26 mouse cellular contexts compared by ENCODE assay signal in genomic region chr8:73234209-73234608, GRCm38 (mm10).
"Had no signal": no experiment of that assay in that cellular context is flagged by ENCODE, and none has a peak within 500 bp of the region (broad histone marks: within the 10 kb centered on the region; RNA-seq: fewer than 3 reads in every experiment).

No protein-coding gene starts in this region.

- H3K4me3 ChIP-seq: gastrocnemius, adult 2 months; heart, embryonic 10.5 days; heart, embryonic 13.5 days; heart, embryonic 15.5 days; hindbrain, embryonic 13.5 days; hindbrain, embryonic 15.5 days; kidney, embryonic 15.5 days; limb, embryonic 10.5 days; limb, embryonic 12.5 days; liver, embryonic 13.5 days; liver, embryonic 15.5 days had no signal

- H3K27ac ChIP-seq: gastrocnemius, adult 2 months; heart, embryonic 10.5 days; heart, embryonic 13.5 days; heart, embryonic 15.5 days; hindbrain, embryonic 13.5 days; hindbrain, embryonic 15.5 days; hindbrain, postnatal 0 days; kidney, embryonic 15.5 days; kidney, postnatal 0 days; limb, embryonic 10.5 days; limb, embryonic 12.5 days; liver, embryonic 13.5 days; liver, embryonic 15.5 days had no signal

- ATAC-seq: liver, postnatal 0 days had no signal

- H3K36me3 ChIP-seq: heart, embryonic 10.5 days; heart, embryonic 13.5 days; heart, embryonic 15.5 days; hindbrain, embryonic 13.5 days; hindbrain, embryonic 15.5 days; kidney, embryonic 15.5 days; limb, embryonic 10.5 days; limb, embryonic 12.5 days; liver, embryonic 13.5 days; liver, embryonic 15.5 days had no signal

- H3K9ac ChIP-seq: heart, embryonic 13.5 days; heart, embryonic 15.5 days; hindbrain, embryonic 13.5 days; hindbrain, embryonic 15.5 days; kidney, embryonic 15.5 days; limb, embryonic 12.5 days; liver, embryonic 13.5 days; liver, embryonic 15.5 days; liver, postnatal 0 days had no signal

- H3K27me3 ChIP-seq: heart, embryonic 13.5 days; heart, embryonic 15.5 days; hindbrain, embryonic 13.5 days; hindbrain, embryonic 15.5 days; kidney, embryonic 15.5 days; limb, embryonic 12.5 days; liver, embryonic 13.5 days; liver, embryonic 15.5 days had no signal

- DNase-seq: gastrocnemius, adult 2 months; gastrocnemius, postnatal 10 days; gastrocnemius, postnatal 25 days; heart, adult 18-20 months; heart, postnatal 14 days; heart, postnatal 36 days; kidney, adult 11 months; kidney, adult 2 months; kidney, adult 9 months; kidney, postnatal 14 days; kidney, postnatal 36 days; layer of hippocampus, adult 9-11 months; liver; liver, embryonic 13.5 days; liver, postnatal 0 days had no signal

- H3K4me1 ChIP-seq: heart, embryonic 10.5 days; hindbrain, embryonic 13.5 days; limb, embryonic 10.5 days; limb, embryonic 12.5 days; liver, embryonic 13.5 days; liver, embryonic 15.5 days had no signal

- H3K4me2 ChIP-seq: heart, embryonic 13.5 days; heart, embryonic 15.5 days; hindbrain, embryonic 13.5 days; hindbrain, embryonic 15.5 days; kidney, embryonic 15.5 days; limb, embryonic 12.5 days; liver, embryonic 13.5 days; liver, embryonic 15.5 days had no signal

- H3K9me3 ChIP-seq: heart, embryonic 10.5 days; heart, embryonic 13.5 days; heart, embryonic 15.5 days; hindbrain, embryonic 13.5 days; hindbrain, embryonic 15.5 days; kidney, embryonic 15.5 days; limb, embryonic 10.5 days; limb, embryonic 12.5 days; liver, embryonic 13.5 days; liver, embryonic 15.5 days had no signal
